Mouse (Mus musculus): Measurements from ENCODE around the gene Elf1.

Gene Elf1

DNA sequence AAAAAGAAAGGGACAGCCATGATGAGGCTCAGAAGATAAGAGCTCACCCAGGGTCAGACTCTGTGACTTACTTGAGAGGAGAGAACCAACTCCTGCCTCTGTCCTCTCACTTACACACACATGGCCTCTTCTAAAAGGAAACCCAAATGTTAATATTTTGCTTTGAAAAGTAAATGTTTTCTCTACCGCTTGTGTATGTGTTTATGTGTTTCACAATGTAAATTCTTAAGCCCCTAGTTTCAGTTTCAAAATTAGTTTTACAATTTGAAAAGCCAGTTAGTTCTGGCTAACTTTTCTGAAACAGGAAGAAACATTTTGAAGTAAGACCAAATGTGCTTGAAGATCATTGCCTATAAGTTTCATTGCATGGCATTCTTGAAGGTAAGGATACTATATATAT is 76.8 kb downstream of the Elf1 start:
- DNase-seq (ENCODE audit: extremely low read depth, low read depth, low spot score), result no peak

DNA sequence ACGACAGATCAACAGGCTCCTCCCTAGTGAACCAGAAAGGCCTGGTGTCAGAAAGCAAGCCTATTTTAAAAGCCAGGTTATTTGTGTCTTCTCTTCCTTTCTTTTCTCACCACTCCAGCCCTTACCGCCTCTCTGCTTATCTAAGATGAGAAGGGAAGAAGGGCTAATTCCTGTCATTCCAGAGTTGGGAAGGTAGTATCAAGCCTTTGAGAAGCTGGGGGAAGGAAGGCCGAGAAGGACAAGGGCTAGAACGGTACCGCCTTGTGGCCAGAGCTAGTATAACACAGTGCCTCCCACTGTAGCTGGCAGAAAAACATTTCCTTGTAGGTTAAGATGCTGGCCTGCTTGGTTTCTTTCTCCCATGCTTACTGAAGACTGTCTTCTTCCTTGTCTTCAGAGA is 81.8 kb downstream of the Elf1 start:
- DNase-seq (ENCODE audit: extremely low read depth, low read depth, low spot score), result no peak

DNA sequence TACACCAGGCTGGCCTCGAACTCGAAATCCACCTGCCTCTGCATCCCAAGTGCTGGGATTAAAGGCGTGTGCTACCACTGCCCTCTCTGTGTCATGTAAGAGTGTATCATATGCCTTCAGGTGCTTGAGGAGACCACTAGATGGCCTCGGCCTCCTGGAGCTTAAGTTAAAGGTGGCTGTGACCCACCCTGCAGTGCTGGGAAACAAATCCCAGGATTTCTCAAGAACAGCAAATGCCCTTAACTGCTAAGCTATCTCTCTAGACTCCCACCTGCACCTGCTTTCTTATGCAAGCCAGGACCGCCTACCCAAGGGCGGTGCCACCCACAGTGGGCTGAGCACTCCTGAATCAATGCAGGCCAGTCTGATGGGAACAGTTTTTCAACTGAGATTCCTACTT is 83.8 kb downstream of the Elf1 start:
- DNase-seq (ENCODE audit: extremely low read depth, low read depth, low spot score), result no peak

DNA sequence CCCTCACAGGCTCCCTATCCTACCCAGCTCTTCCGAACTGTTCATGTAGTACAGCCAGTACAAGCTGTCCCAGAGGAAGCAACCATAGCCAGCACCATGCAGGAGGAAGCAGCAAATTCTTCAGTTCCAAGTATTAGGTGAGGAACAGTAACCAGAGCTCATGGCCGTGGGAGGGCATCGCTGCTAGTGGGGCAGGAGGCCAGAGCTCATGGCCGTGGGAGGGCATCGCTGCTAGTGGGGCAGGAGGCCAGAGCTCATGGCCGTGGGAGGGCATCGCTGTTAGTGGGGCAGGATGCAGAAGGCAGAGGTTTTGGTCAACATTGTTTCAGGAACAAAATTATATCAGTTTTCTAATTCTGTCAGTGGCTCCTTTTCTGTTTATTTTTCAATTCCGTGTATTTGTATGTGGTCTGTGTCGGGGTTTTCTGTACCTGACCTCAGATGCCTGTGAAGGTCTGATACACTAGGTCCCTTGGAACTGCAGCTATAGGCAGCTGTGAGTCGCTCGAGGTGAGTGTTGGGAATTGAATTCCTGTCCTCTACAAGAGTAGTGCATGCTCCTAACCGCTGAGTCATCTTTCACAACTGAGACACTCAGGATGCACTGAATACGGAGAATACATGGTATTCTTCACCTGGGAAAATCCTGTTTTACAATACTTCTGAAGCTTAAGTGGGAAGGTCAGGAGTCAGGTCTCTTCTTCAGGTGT is 92.6 kb downstream of the Elf1 start:
- DNase-seq (ENCODE audit: extremely low read depth, low read depth, low spot score), result no peak

DNA sequence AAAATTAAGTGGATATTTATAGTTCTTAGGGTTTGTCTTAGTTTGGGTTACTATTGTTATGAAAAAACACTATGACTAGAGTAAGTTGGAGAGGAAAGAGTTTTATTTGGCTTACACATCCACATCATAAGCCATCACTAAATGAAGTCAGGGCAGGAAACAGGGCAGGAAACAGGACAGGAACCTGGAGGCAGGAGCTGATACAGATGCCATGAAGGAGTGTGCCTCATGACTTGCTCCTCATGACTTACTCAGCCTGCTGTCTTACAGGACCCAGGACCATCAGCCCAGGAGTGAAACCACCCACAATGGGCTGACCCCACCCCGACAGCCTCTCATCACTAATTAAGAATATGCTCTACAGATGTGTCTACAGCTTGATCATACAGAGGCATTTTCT is 93.4 kb downstream of the Elf1 start:
- DNase-seq (ENCODE audit: extremely low read depth, low read depth, low spot score), result no peak

DNA sequence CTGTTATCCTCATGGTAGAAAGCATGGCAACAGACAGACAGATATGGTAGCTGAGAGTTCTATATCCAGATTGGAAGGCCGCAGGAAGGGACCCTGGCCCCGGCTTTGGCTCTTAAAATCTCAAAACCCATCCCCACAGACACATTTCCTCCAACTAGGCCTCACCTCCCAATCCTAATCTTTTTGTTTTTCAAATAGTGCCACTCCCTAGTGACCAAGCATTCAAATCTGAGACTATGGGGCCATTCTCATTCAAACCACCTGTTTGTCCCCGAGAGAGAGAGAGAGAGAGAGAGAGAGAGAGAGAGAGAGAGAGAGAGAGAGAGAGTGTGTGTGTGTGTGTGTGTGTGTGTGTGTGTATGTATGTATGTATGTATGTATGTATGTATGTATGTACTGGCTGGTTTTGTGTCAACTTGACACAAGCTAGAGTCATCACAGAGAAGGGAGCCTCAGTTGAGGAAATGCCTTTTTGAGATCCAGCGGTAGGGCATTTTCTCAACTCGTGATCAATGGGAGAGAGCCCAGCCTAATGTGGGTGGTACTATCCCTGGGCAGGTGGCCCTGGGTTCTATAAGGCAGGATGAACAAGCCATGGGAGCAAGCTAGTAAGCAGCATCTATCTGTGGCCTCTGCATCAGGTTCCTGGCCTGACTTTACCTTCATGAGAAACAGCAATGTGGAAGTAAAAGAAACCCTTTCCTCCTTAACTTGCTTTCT is 102.7 kb downstream of the Elf1 start:
- no peak for DNase-seq (ENCODE audit: extremely low read depth, low read depth, low spot score)

DNA sequence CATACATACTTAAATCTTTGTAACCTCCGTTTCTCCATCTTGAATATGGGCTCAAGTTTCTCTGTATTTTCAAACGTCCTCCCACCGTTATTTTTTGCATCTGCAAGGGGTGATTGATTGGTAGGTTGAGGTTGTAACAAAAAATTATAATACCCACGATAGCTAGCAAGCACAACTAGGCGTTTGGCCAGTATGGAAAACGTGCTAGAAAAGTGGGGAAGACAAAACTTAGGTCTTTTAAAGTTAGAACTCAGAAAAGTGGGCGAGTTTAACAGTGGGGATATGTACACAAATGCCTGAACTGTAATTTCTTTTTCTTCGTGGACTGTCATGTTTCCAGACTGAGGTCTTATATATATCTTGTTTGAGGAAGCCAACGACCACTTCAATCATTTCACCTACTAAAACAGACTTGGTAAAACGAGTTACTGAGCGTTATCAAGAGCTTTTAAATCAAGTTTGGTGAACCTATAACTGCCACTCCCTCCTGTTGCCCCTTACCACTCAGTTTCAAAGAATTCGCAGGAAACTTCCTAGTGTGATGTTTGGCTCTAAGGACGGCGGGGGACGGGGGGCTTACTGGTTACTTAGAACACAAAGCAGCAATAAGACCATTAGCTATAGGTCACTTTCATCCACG is 105.6 kb downstream of the Elf1 start:
- no peak for DNase-seq (ENCODE audit: extremely low read depth, low read depth, low spot score)

DNA sequence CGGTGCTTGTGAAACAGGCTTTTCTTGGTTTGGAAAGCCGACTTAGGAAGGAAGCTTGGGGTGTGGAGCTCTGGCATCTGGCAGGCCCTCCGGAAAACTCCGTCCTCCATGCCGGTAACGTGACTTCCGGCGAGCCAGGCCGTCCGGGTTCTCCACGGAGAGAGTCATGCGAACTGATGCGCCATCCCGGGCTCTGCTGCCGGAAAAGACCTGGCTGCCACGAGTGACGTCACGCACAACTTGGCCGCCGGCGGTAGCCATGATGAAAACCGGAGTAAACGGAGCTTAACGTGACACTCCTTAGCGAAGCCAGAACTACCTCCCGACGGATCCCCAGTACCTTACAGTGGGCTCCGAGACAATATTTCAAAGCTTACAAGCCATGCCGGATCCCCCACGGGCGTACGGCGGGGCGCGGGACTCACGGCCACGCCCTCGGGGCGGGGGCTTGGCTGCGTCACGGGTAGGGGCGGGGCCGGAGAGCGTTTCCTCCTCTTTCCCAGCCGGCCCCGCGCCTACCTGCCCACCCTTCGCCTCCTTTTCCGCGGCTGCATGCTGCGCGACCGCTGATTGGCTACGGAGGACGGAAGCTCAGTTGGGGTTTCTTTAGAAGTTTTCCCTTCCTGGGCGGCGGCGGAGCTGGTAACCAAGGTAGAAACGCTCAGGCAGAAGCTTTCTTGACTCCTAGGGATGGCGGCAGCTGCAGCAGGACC is 106.3 kb downstream of the Elf1 start, which contains the start of gene Sugt1:
Gene Sugt1, plus strand, starts transcription at position 553 of the 713 bp plus-strand sequence.
- peak; percentile 45 for DNase-seq (ENCODE audit: extremely low read depth, low read depth, low spot score)

DNA sequence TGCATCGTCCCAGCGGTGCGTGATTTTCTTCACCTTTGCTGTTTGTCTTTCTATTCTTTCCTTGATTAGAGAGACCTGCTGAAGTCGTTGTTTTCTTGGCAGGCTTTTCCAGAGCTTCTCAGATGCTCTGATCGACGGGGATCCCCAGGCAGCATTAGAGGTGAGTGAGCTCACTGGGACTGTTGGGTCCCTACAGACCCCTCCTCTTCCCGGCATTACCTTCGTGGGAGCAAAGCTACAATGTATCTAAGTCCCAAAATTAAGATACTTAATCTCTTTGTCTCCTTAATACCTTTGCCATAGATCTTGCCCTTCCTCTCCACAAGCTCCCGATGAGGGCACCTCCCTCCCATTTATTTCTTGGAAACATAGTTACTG is 106.8 kb downstream of the Elf1 start:
- DNase-seq (ENCODE audit: extremely low read depth, low read depth, low spot score), result no peak

DNA sequence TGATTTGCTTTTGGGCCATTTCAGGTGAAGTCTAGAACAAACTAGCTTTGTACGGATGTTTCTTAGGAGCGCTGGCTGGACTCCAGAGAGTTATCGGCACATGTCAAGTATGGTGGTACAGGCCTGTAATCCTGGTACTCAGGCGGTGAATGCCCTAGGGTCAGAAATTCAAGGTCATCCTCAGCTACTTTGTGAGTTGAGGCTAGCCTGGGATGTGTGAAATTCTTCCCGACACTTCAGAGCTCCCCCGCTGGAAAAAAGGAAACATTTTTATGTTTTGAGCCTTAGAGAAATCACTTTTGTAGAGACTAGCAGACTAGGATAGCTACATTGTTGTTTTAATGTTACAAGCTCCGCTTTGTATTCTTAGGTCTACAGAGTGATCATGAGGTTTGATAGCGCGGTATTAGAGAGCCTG is 107.5 kb downstream of the Elf1 start:
- no peak for DNase-seq (ENCODE audit: extremely low read depth, low read depth, low spot score)

DNA sequence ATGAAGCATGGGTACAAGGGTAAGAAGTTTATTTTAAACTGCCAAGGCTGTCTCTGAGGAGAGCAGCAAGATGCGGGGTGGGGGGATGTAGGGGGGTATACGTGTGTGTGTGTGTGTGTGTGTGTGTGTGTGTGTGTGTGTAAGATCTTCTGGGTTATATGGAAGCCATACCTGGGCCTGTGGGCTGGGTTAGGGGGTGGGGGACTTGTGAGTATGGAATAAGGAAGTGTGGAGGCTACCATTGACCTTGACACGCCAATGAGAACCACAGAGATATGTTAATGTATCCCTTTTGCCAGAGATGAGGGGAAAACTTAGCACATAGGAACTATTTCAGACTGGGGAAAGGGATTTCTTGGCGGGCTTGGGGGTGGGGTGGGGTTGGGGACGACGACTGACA is 108.4 kb downstream of the Elf1 start:
- DNase-seq (ENCODE audit: extremely low read depth, low read depth, low spot score), result no peak

DNA sequence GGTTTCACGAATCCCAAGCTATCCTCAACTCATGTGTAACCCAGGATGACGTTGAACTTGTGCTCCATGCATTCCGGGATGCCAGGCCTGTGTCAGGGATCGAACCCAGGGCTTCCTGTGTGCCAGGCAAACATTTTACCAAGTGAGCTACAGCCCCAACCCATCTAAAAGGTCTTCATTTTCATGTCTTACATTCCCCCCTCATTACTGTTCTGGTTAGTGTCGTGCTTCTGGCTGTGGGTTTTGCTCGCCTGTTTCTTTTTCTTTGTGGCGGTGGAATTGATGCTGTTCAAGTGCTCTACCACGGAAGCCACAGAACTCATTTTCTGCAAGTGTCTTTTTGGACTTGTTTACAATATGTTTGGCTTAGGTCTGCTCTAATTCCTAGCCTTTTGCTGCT is 109.9 kb downstream of the Elf1 start:
- no peak for DNase-seq (ENCODE audit: extremely low read depth, low read depth, low spot score)

DNA sequence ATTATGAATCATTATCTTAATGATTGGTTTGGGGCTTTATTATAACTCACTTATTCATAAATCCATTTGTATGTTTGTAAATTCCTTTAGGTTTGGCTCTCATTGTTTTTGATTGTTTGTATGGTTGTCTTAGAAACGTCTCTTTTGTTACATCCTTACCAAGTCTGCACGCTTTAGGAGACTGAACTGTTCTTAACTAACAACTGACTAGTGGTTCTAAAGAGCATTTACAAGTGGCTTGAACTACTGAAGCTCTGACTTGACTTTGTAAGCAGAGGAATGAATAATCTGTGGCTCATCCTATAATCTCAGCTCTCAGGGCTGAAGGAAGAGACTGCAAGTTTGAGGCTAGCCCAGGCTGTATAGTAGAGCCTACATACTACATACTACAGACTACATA is 110.6 kb downstream of the Elf1 start:
- DNase-seq (ENCODE audit: extremely low read depth, low read depth, low spot score), result no peak

DNA sequence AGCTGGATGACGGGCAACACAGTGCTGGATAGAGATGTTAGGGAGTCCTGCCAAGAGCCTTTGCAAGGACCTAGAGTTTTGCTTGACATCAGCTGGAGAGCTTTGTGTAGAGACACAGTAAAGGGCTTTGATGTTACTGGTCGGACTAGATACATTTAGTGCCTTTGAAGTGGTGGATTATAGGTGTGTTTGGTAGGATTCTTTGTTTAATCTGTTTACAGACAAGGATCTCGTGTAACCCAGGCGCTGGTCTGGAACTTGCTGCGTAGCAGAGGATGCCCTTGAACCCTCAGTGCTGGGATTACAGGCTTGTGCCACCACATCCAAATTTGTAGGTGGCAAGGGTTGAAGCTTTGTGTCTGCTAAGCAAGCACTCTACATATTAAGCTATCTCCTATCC is 113.1 kb downstream of the Elf1 start:
- no peak for DNase-seq (ENCODE audit: extremely low read depth, low read depth, low spot score)

DNA sequence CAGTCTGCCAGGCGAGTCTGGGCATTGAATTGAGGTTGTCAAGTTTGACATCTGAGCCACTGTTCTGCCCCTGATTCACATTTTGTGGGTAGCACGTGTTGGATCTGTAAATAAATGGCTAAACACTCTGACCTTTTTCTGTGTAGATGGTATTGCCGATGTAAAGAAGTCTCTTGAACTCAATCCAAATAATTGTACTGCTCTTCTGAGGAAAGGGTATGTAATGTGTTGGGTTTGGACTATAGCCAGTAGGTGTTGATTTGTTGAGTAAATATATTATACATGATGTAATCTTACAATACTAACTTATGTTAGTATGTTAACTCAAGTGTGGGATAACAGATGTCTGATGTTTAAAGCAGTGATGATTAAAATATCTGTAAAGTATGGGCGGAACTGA is 115.6 kb downstream of the Elf1 start:
- DNase-seq (ENCODE audit: extremely low read depth, low read depth, low spot score), result no peak

DNA sequence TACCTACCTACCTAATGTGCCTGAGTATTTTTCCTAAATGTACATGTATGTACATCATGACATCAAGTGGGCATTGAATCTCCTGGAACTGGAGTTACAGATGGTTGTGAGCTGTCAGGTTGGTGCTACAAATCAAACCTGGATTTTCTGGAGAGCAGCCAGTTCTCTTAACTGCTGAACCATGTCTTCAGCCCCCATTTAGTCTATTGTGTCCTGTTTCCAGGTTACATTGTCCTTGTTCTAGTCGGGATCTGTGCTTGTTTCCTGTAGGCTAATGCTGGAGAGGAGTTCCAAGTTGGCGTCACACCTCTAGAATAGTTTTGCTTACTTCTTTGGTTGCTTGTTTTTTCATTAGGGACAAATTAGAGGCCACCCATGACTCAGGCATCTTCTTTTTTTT is 124.9 kb downstream of the Elf1 start:
- no peak for DNase-seq (ENCODE audit: extremely low read depth, low read depth, low spot score)

DNA sequence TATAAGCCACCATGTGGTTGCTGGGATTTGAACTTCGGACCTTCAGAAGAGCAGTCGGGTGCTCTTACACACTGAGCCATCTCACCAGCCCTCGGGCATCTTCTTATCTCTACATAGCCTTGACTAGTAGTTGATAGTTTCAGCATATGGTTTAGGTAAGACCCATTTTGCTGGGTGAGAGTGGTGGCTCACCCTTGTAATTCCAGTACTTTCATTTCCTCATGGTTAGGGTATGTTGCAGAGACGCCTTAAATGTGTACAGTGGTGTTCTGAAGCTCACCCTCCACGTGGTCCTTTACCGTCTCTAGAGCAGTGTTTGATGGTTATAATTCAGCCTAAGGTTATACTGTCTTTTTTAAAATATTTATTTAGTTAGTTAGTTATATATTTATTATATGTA is 125.4 kb downstream of the Elf1 start:
- DNase-seq (ENCODE audit: extremely low read depth, low read depth, low spot score), result no peak

DNA sequence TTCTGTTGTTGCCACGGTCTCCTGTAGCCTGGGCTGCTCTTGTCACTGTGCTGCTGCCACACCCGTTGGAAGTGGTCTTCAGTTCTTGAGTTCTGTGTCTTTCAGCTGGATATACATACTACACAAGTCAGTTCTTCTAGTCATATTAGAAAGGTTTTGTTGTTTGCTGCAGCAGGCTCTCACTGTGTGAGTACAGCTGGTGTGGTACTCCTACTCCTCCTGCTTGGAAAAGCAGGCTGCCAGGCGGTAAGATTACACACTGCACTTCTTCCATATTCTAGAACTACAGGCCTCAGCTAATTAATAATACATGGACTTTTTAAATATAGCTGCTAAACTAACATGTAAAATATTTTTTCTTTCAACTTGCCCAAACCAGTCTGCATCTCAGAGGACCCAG is 125.9 kb downstream of the Elf1 start:
- DNase-seq (ENCODE audit: extremely low read depth, low read depth, low spot score), result no peak

DNA sequence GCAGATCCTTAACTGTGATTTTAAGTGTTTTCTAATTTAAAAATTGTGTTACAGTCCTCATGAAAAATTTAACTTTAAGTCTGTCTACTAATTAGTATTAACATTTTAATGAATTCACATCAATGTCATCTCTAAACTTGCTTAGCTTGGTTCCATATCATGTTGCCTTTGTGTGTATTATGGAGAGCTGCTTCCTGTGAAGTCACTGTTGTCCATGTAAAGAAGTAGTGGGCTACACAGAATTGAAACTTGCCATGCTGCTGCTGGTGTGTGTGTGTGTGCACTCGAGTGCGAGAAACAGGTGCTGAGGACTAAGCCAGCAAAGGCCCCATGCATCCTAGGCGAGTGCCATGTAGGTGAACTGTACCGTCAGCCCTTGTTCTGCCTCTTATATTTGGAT is 126.4 kb downstream of the Elf1 start:
- no peak for DNase-seq (ENCODE audit: extremely low read depth, low read depth, low spot score)

DNA sequence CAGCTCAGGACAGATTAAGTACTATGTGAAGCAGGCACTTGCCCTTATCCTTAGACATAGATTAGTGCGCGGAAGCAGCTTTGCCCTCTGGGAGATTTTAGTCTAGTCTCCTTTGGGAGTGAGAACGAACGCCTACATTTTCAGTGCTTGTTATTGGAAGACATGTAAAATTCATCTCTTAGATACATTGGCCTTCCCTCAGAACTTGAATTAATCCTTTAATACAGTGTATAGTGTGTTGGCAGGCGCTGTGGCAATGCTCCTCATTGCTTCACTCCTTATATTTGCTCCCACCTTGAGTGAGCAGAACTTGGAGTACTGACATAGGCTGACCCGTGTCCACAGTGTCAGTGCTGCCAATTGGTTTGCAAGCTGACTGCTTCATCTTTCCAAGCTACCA is 127.3 kb downstream of the Elf1 start:
- peak; percentile 68 for DNase-seq (ENCODE audit: extremely low read depth, low read depth, low spot score)

DNA sequence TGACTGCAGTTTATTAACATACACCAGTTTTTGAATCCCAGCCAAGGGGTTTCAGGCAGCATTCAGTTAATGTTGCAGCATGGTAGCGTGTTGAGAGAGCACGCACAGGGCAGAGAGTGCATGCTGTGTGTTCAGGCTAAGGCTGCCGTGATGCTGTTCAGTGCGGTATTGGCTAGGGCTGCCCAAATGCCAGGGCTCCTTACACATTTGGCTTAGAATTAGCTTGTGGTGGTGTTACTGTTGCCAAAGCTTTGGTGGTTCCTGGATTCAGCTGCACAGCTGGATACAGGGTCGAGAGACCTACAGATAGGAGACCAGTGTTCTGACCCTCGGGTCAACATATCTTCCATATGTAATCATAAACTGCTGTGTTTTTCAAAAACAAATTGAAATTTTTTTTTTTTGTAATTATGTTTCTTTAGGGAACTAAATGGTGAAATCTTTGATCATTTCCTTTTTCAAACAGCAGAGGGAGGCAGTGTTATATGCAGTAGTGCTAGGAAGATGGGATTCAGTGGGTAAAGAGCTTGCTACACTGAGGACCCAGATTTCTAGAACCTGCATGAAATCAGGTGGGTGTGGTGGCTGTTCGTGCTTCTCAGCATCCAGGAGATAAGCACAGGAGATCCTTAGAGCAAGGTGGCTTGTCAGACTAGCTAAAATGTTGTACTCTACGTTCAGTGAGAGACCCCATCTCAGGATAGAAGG is 136.3 kb downstream of the Elf1 start:
- DNase-seq (ENCODE audit: extremely low read depth, low read depth, low spot score), result no peak

All from fat pad, adult 2 months (tissue).